Mouse (Mus musculus) stomach, postnatal 0 days (tissue): ENCODE data around the gene Ccnd3. TPM values are rescaled to one million over a fixed set of nuclear protein-coding genes. Genes with fewer than 3 reads are reported as not detected.
A peak's percentile ranks its signal among the peaks of the same experiment; 100 is the strongest.

ENCODE experiments used
- ATAC-seq: fragments of 200-750 bp; cut with Nextera tagmentation; 2 replicates; pipeline ENCODE4 v1.8.0; 2017; ENCODE audit not compliant: low FRiP score, low TSS enrichment
- DNase-seq: peaks from one replicate; pipeline ENCODE4 v3.0.0-alpha.2; 2016; ENCODE audit warnings: low spot score
- H3K27ac ChIP-seq: fragments of 300-500 bp; sonication (generic); replicated peaks from 2 replicates; pipeline ENCODE4 v1.5.1; 2014; ENCODE audit warnings: mild to moderate bottlenecking, control low read depth
- H3K27me3 ChIP-seq: fragments of 300-500 bp; sonication (generic); 2 replicates; pipeline ENCODE4 v1.6.1; 2014; ENCODE audit warnings: low read length; ENCODE audit not compliant: control insufficient read depth, insufficient read depth
- H3K36me3 ChIP-seq: fragments of 300-500 bp; sonication (generic); 2 replicates; pipeline ENCODE4 v1.6.1; 2014; ENCODE audit warnings: low read length, mixed read lengths; ENCODE audit not compliant: control insufficient read depth, insufficient read depth
- H3K4me1 ChIP-seq: fragments of 300-500 bp; sonication (generic); replicated peaks from 2 replicates; pipeline ENCODE4 v1.6.1; 2014; ENCODE audit warnings: antibody characterized with exemption; ENCODE audit not compliant: control insufficient read depth, insufficient read depth
- H3K4me2 ChIP-seq: fragments of 300-500 bp; sonication (generic); replicated peaks from 2 replicates; pipeline ENCODE4 v1.6.1; 2014; ENCODE audit warnings: low read depth, mild to moderate bottlenecking, control low read depth, moderate library complexity
- H3K4me3 ChIP-seq: fragments of 300-500 bp; sonication (generic); 2 replicates; pipeline ENCODE4 v1.5.1; 2014; ENCODE audit warnings: low read depth, low read length, control low read depth
- H3K9ac ChIP-seq: fragments of 300-500 bp; sonication (generic); 2 replicates; pipeline ENCODE4 v1.6.1; 2014; ENCODE audit warnings: mild to moderate bottlenecking, low read length, control low read depth, mixed read lengths
- H3K9me3 ChIP-seq: fragments of 300-500 bp; sonication (generic); 2 replicates; pipeline ENCODE4 v1.6.1; 2016; ENCODE audit warnings: low read length; ENCODE audit not compliant: control insufficient read depth
- CTCF ChIP-seq: IDR thresholded peaks from 2 replicates; pipeline ENCODE4 v1.5.1; 2016; ENCODE audit warnings: antibody characterized with exemption, low read depth, mild to moderate bottlenecking, moderate library complexity
- EP300 ChIP-seq: optimal IDR thresholded peaks from 2 replicates; pipeline ENCODE3; 2016; ENCODE audit warnings: antibody characterized with exemption
- WGBS: fragments of 180-500 bp; shearing (Covaris S2); extraction: QIAGEN DNeasy Blood & Tissue Kit; methylation state at CpG from one replicate; pipeline ENCODE4 v1.1.7; 2014; 5-methylcytosine and 5-hydroxymethylcytosine counted together
- polyA plus RNA-seq: library from polyadenylated mRNA; unstranded; fragments of >200 nt; fragmentation: Nextera tagmentation; extraction: Ambion mirVana; gene quantifications from 2 replicates; pipeline ENCODE4 v1.2.1, GENCODE M21; 2015

Gene Ccnd3
- polyA plus RNA-seq, 1 experiment from 2014 or later: 219 TPM

- 6% methylated on average over 17 of the region's 17 CpGs for WGBS
- Histone ChIP-seq H3K4me1 (peaks cover 18% of the 10 kb centered on the region), H3K9me3 (no peaks in the 10 kb centered on the region), H3K27ac (peak overlapping the region; percentile 95), H3K4me2 (peak overlapping the region; percentile 33), H3K4me3 (no peak overlapping the region), H3K9ac (peak overlapping the region; percentile 51), H3K27me3 (no peaks in the 10 kb centered on the region), H3K36me3 (no peaks in the 10 kb centered on the region)
- DNase-seq (peak; percentile 71), ATAC-seq (peak; percentile 81)
- TF ChIP-seq CTCF: no peak
- TF ChIP-seq EP300: no peak
These were observed 16.9 kb downstream of the Ccnd3 start for GRCm38 (mm10) chr17:47521551-47522258.

- H3K4me1 ChIP-seq: peaks cover 23% of the 10 kb centered on the region
- H3K4me3 ChIP-seq: no peak overlapping the region
- ATAC-seq (no peak), DNase-seq (no peak)
- TF ChIP-seq EP300 (no peak), CTCF (no peak)
- H3K4me2 ChIP-seq: no peak overlapping the region
- 46% methylated on average over 4 of the region's 4 CpGs for WGBS
- peak overlapping the region; percentile 95 for H3K27ac ChIP-seq
- H3K27me3 ChIP-seq: no peaks in the 10 kb centered on the region
- no peak overlapping the region for H3K9ac ChIP-seq
- no peaks in the 10 kb centered on the region for H3K36me3 ChIP-seq
- H3K9me3 ChIP-seq: no peaks in the 10 kb centered on the region
These were observed 17.7 kb downstream of the Ccnd3 start for GRCm38 (mm10) chr17:47522536-47522935.

- Histone ChIP-seq H3K4me3 (no peak overlapping the region), H3K9me3 (no peaks in the 10 kb centered on the region), H3K27ac (peak overlapping the region; percentile 95), H3K27me3 (no peaks in the 10 kb centered on the region), H3K4me2 (0 out of 2 replicates have a peak overlapping the region, but pooled peaks have one; percentile 20), H3K4me1 (peaks cover 22% of the 10 kb centered on the region), H3K9ac (peak overlapping the region; percentile 41; the same call in 1 of the 2 replicates), H3K36me3 (no peaks in the 10 kb centered on the region)
- DNase-seq (peak; percentile 27), ATAC-seq (no peak)
- TF ChIP-seq CTCF (no peak), EP300 (no peak)
- WGBS: 35% methylated on average over 18 of the region's 18 CpGs
These were observed 18.4 kb downstream of the Ccnd3 start for GRCm38 (mm10) chr17:47523211-47523682.

- Histone ChIP-seq H3K4me1 (peaks cover 25% of the 10 kb centered on the region), H3K4me3 (no peak overlapping the region), H3K27ac (no peak overlapping the region; the same call in 1 of the 2 replicates), H3K4me2 (no peak overlapping the region), H3K27me3 (no peaks in the 10 kb centered on the region), H3K9me3 (no peaks in the 10 kb centered on the region), H3K9ac (no peak overlapping the region), H3K36me3 (no peaks in the 10 kb centered on the region)
- DNase-seq: no peak
- TF ChIP-seq CTCF (no peak), EP300 (no peak)
- WGBS: 62% methylated on average over 8 of the region's 8 CpGs
- no peak for ATAC-seq
These were observed 19.2 kb downstream of the Ccnd3 start for GRCm38 (mm10) chr17:47524055-47524454.

- Histone ChIP-seq H3K27ac (no peak overlapping the region; the same call in 1 of the 2 replicates), H3K27me3 (no peaks in the 10 kb centered on the region), H3K4me2 (no peak overlapping the region), H3K9me3 (no peaks in the 10 kb centered on the region), H3K4me1 (peaks cover 25% of the 10 kb centered on the region), H3K4me3 (no peak overlapping the region), H3K9ac (no peak overlapping the region), H3K36me3 (no peaks in the 10 kb centered on the region)
- no peak for DNase-seq
- 59% methylated on average over 6 of the region's 6 CpGs for WGBS
- TF ChIP-seq CTCF: no peak
- no peak for TF ChIP-seq EP300
- ATAC-seq: no peak
These were observed 20.1 kb downstream of the Ccnd3 start for GRCm38 (mm10) chr17:47524991-47525390.

GRCm38 (mm10) chr17:47526856-47527520, 22.1 kb downstream of the Ccnd3 start:
- Histone ChIP-seq H3K4me1 (peaks cover 20% of the 10 kb centered on the region), H3K4me2 (peak overlapping the region; percentile 23), H3K9ac (no peak overlapping the region), H3K27ac (peak overlapping the region; percentile 92), H3K4me3 (no peak overlapping the region), H3K9me3 (no peaks in the 10 kb centered on the region), H3K27me3 (no peaks in the 10 kb centered on the region), H3K36me3 (no peaks in the 10 kb centered on the region)
- no peak for TF ChIP-seq EP300
- no peak; the same call in 1 of the 2 replicates for TF ChIP-seq CTCF
- peak; percentile 45 for ATAC-seq
- WGBS: 54% methylated on average over 17 of the region's 17 CpGs
- peak; percentile 35 for DNase-seq
